Mouse (Mus musculus) cortical plate, adult 2 months (tissue): Measurements from ENCODE around the gene Rcn1.

ENCODE experiments used
- CTCF ChIP-seq: fragments of 200-500 bp; IDR thresholded peaks from 2 replicates; pipeline ENCODE4 v1.5.1; 2011; ENCODE audit warnings: mild to moderate bottlenecking, control low read depth, low read length; ENCODE audit not compliant: insufficient read depth; ENCODE audit errors: extremely low read depth
- POLR2A ChIP-seq: fragments of 200-500 bp; IDR thresholded peaks from 2 replicates; pipeline ENCODE4 v1.6.1; 2011; ENCODE audit warnings: mild to moderate bottlenecking, low read length, control low read depth; ENCODE audit not compliant: insufficient read depth; ENCODE audit errors: extremely low read depth

DNA sequence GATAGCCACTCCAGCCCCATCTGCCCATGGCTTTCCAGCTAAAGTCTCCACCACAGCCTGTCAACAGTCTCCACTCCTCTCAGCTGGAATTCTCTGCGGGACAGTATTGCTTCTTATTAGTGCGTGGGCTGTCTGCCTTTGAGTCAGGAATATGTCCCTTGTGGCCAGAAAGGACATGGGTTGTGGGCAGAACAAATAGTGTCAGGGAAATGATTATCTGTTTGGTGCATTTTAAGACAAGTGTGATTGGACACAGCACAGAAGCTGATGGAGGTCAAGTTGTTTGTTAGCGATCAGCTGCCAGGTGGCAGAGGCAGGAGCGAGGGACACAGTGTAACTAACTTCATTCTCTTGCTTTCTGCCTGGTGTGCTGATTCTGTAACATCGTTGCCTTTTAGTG is 42.3 kb downstream of the Rcn1 start:
- TF ChIP-seq CTCF (no peak), POLR2A (no peak)
